Mouse (Mus musculus): ENCODE data around the gene Tceanc. TPM values are rescaled to one million over a fixed set of nuclear protein-coding genes. Genes with fewer than 3 reads are reported as not detected.

Gene Tceanc
- polyA plus RNA-seq (2014; fragmentation: Illumina TruSeq; extraction: RNeasy Lipid Tissue Mini Kit (QIAGEN cat#74804); ENCODE audit: low replicate concordance): 6.8 TPM

DNA sequence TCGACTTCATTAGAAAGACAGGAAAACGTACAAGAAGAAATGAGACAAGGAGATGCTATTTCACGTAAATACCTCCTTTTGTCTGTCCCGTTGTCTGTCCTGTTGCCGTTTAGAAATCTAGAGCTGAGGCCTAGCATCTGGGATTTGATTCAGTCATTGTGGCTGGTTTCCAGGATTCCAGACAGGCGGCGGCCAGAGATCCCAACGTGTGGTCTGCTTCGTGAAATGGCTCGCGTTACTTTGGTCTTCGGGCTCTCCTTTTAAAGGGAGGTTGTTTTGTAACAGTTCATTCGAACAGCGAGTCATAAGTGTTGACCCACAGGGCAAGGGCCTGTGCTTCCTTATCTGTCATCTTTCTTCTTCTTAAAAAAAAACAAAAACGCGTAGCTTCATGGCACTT is at the start of gene Tceanc:
Tceanc (minus strand) TSS at position 223 of the 400 bp plus-strand sequence.

GRCm38 (mm10) chrX:166479365-166479983 is 38.9 kb downstream of the Tceanc start, which contains the start of gene Rab9:
Gene Rab9, minus strand, starts transcription at chrX:166479867.

Other genes with a start within 250 kb of the Tceanc start
- gene Trappc2, start 78.0 kb downstream of the Tceanc start, polyA plus RNA-seq (2014; fragmentation: Illumina TruSeq; extraction: RNeasy Lipid Tissue Mini Kit (QIAGEN cat#74804); ENCODE audit: low replicate concordance): 27.1 TPM
- gene Ofd1, start 77.9 kb downstream of the Tceanc start, polyA plus RNA-seq (2014; fragmentation: Illumina TruSeq; extraction: RNeasy Lipid Tissue Mini Kit (QIAGEN cat#74804); ENCODE audit: low replicate concordance): 11.7 TPM
- 108 TPM for gene Rab9, start 38.7 kb downstream of the Tceanc start, polyA plus RNA-seq (2014; fragmentation: Illumina TruSeq; extraction: RNeasy Lipid Tissue Mini Kit (QIAGEN cat#74804); ENCODE audit: low replicate concordance)
- not detected for gene Egfl6, start 67.2 kb upstream of the Tceanc start, polyA plus RNA-seq (2014; fragmentation: Illumina TruSeq; extraction: RNeasy Lipid Tissue Mini Kit (QIAGEN cat#74804); ENCODE audit: low replicate concordance)